Mouse (Mus musculus): ENCODE data around the gene Terf2.
"Not testable (repeated sequence)": the region's sequence is repeated elsewhere in the genome, so short reads cannot be mapped to it uniquely, and the experiment has no call there.

The Terf2 gene

GRCm38 (mm10) chr8:107056973-107057369 is 39.4 kb downstream of the Terf2 start:
- DNase-seq: no peak

- peak; percentile 95 for DNase-seq
Measured at GRCm38 (mm10) chr8:107056076-107056972, 40.0 kb downstream of the Terf2 start, which contains the start of the genes Cog8 and Nip7. Gene Cog8 (minus strand): TSS chr8:107056689. Gene Nip7 (plus strand): TSS chr8:107056877.

- DNase-seq: no peak
Measured at GRCm38 (mm10) chr8:107052046-107052445, 44.3 kb downstream of the Terf2 start.

- no peak for DNase-seq
Measured at GRCm38 (mm10) chr8:107049480-107049879, 46.9 kb downstream of the Terf2 start.

GRCm38 (mm10) chr8:107048061-107048941 is 48.0 kb downstream of the Terf2 start, which contains the start of gene Pdf:
Gene Pdf (minus strand): TSS chr8:107048614.
- peak; percentile 81 for DNase-seq

GRCm38 (mm10) chr8:107046976-107047375 is 49.4 kb downstream of the Terf2 start:
- DNase-seq: no peak

- no peak for DNase-seq
Measured at GRCm38 (mm10) chr8:107045478-107045877, 50.9 kb downstream of the Terf2 start.

GRCm38 (mm10) chr8:107040632-107041031 is 55.7 kb downstream of the Terf2 start:
- no peak for DNase-seq

- DNase-seq: no peak
Measured at GRCm38 (mm10) chr8:107036626-107037025, 59.7 kb downstream of the Terf2 start.

GRCm38 (mm10) chr8:107035641-107036040 is 60.7 kb downstream of the Terf2 start:
- no peak for DNase-seq

- not testable (repeated sequence) for DNase-seq
Measured at GRCm38 (mm10) chr8:107033609-107034008, 62.7 kb downstream of the Terf2 start.

- DNase-seq: no peak
Measured at GRCm38 (mm10) chr8:107031577-107032090, 64.7 kb downstream of the Terf2 start.

- peak; percentile 97 for DNase-seq
Measured at GRCm38 (mm10) chr8:107030650-107031576, 65.4 kb downstream of the Terf2 start, which contains the start of gene Vps4a. Gene Vps4a (plus strand): TSS chr8:107031222.

GRCm38 (mm10) chr8:107030058-107030457 is 66.3 kb downstream of the Terf2 start:
- no peak for DNase-seq

GRCm38 (mm10) chr8:107029310-107029709 is 67.0 kb downstream of the Terf2 start:
- DNase-seq: no peak

GRCm38 (mm10) chr8:107023479-107023878 is 72.9 kb downstream of the Terf2 start:
- DNase-seq: no peak

All from cerebellum, adult 8-10 months (tissue).